Mouse (Mus musculus) cerebellum, adult 2 months (tissue): ENCODE measurements around the gene Acot4.

Experiments used
- CTCF ChIP-seq: fragments of 200-500 bp; IDR thresholded peaks from 2 replicates; pipeline ENCODE4 v1.5.1; 2011; ENCODE audit warnings: low read depth, mild to moderate bottlenecking, control low read depth, low read length, moderate library complexity, borderline replicate concordance; ENCODE audit not compliant: insufficient read depth
- POLR2A ChIP-seq: fragments of 200-500 bp; IDR thresholded peaks from 2 replicates; pipeline ENCODE4 v1.6.1; 2011; ENCODE audit warnings: low read length, control low read depth, borderline replicate concordance; ENCODE audit not compliant: insufficient read depth

DNA sequence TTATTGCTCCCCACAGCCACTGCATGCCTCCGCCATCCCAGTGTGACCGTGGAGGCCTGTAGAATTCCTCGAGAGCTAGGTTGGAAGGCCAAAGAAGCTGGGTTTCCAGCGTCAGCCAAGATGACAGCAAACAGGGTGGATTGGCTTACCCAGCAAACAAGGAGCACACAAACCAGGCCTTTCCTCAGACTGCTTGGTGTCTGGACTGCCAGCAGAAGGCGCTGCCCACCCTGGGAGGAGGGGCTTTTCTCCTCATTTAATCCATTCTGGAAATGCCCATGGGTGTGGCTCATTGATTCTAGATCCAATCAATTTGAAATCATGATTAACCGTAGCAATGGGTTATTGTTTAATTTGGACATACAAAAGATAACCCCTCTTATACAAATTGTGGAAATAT lies 25.0 kb upstream of the Acot4 start:
- TF ChIP-seq POLR2A = no peak
- no peak for TF ChIP-seq CTCF
